Mouse (Mus musculus) hindbrain, embryonic 16.5 days (tissue): ENCODE measurements around the gene Slc37a1. TPM values are rescaled to one million over a fixed set of nuclear protein-coding genes. Genes with fewer than 3 reads are reported as not detected.
A peak's percentile ranks its signal among the peaks of the same experiment; 100 is the strongest.

Experiments
- ATAC-seq: fragments of 200-750 bp; cut with Nextera tagmentation; 2 replicates; pipeline ENCODE4 v1.8.0; 2017; ENCODE audit warnings: moderate TSS enrichment, moderate library complexity
- H3K27ac ChIP-seq: fragments of 300-500 bp; sonication (generic); 2 replicates; pipeline ENCODE4 v1.5.1; 2014; ENCODE audit warnings: low read depth, mild to moderate bottlenecking, control low read depth, low read length, moderate library complexity
- H3K27me3 ChIP-seq: fragments of 300-500 bp; sonication (generic); replicated peaks from 2 replicates; pipeline ENCODE4 v1.6.1; 2014; ENCODE audit warnings: low read length; ENCODE audit not compliant: control insufficient read depth, insufficient read depth
- H3K36me3 ChIP-seq: fragments of 300-500 bp; sonication (generic); 2 replicates; pipeline ENCODE4 v1.6.1; 2014; ENCODE audit warnings: mild to moderate bottlenecking, low read length, moderate library complexity, mixed read lengths; ENCODE audit not compliant: control insufficient read depth, insufficient read depth
- H3K4me1 ChIP-seq: fragments of 300-500 bp; sonication (generic); 2 replicates; pipeline ENCODE4 v1.6.1; 2014; ENCODE audit warnings: low read depth, low read length; ENCODE audit not compliant: control insufficient read depth, insufficient read depth
- H3K4me2 ChIP-seq: fragments of 300-500 bp; sonication (generic); 2 replicates; pipeline ENCODE4 v1.6.1; 2014; ENCODE audit warnings: mild to moderate bottlenecking, low read length, control low read depth, moderate library complexity
- H3K4me3 ChIP-seq: fragments of 300-500 bp; sonication (generic); 2 replicates; pipeline ENCODE4 v1.5.1; 2014; ENCODE audit warnings: mild to moderate bottlenecking, low read length, control low read depth, moderate library complexity
- H3K9ac ChIP-seq: fragments of 300-500 bp; sonication (generic); 2 replicates; pipeline ENCODE4 v1.6.1; 2014; ENCODE audit warnings: low read depth, mild to moderate bottlenecking, control low read depth, low read length, moderate library complexity
- H3K9me3 ChIP-seq: fragments of 300-500 bp; sonication (generic); 2 replicates; pipeline ENCODE4 v1.6.1; 2014; ENCODE audit warnings: mild to moderate bottlenecking, low read length, moderate library complexity; ENCODE audit not compliant: control insufficient read depth
- WGBS: fragments of 180-500 bp; shearing (Covaris S2); extraction: QIAGEN DNeasy Blood & Tissue Kit; methylation state at CpG from one replicate; pipeline ENCODE4 v1.1.7; 2014; 5-methylcytosine and 5-hydroxymethylcytosine counted together
- polyA plus RNA-seq: library from polyadenylated mRNA; unstranded; fragments of >200 nt; fragmentation: Nextera tagmentation; extraction: Ambion mirVana; gene quantifications from 2 replicates; pipeline ENCODE4 v1.2.1, GENCODE M21; 2015

The Slc37a1 gene
- polyA plus RNA-seq, 1 experiment from 2014 or later: 8.6 TPM

GRCm38 (mm10) chr17:31393811-31394210 lies 107.2 kb downstream of the Slc37a1 start:
- Histone ChIP-seq H3K9me3 (no peaks in the 10 kb centered on the region), H3K4me1 (peaks cover 13% of the 10 kb centered on the region), H3K4me3 (no peak overlapping the region), H3K36me3 (no peaks in the 10 kb centered on the region), H3K9ac (no peak overlapping the region), H3K27me3 (no peaks in the 10 kb centered on the region), H3K4me2 (no peak overlapping the region), H3K27ac (no peak overlapping the region)
- no peak for ATAC-seq
- WGBS: 75% methylated on average over 2 of the region's 2 CpGs

GRCm38 (mm10) chr17:31400294-31400693 lies 113.7 kb downstream of the Slc37a1 start:
- peak overlapping the region; percentile 5; the same call in 1 of the 2 replicates for H3K27ac ChIP-seq
- ATAC-seq: peak; percentile 19; the same call in 1 of the 2 replicates

More at GRCm38 (mm10) chr17:31400294-31400693, 113.7 kb downstream of the Slc37a1 start:
- Histone ChIP-seq H3K4me1 (peaks cover 7% of the 10 kb centered on the region), H3K9ac (no peak overlapping the region), H3K27me3 (no peaks in the 10 kb centered on the region), H3K4me2 (no peak overlapping the region), H3K36me3 (no peaks in the 10 kb centered on the region), H3K4me3 (no peak overlapping the region), H3K9me3 (no peaks in the 10 kb centered on the region)
- WGBS: 68% methylated on average over 6 of the region's 6 CpGs

Other genes starting within 250 kb of the Slc37a1 start
- 20.2 and 20.9 TPM in 2 replicates for gene Abcg1, start 229.1 kb upstream of the Slc37a1 start, polyA plus RNA-seq
- 0.94 and 1.1 TPM in 2 replicates for gene Tff3, start 157.1 kb upstream of the Slc37a1 start, polyA plus RNA-seq
- not detected in 2 replicates for gene Tff2, start 142.5 kb upstream of the Slc37a1 start, polyA plus RNA-seq
- gene Tff1, start 121.5 kb upstream of the Slc37a1 start, polyA plus RNA-seq: not detected in 2 replicates
- gene Tmprss3, start 87.8 kb upstream of the Slc37a1 start, polyA plus RNA-seq: not detected in 2 replicates
- gene Ubash3a, start 78.9 kb upstream of the Slc37a1 start, polyA plus RNA-seq: 0.15 TPM in 1 of 2 replicates, not detected in the other
- gene Rsph1, start 9.4 kb upstream of the Slc37a1 start, polyA plus RNA-seq: 6.4 and 8.8 TPM in 2 replicates
- gene Pde9a, start 99.4 kb downstream of the Slc37a1 start, polyA plus RNA-seq: 30.3 and 34.4 TPM in 2 replicates
- 38.1 and 41.2 TPM in 2 replicates for gene Wdr4, start 233.2 kb downstream of the Slc37a1 start, polyA plus RNA-seq
- 431 and 478 TPM in 2 replicates for gene Ndufv3, start 233.3 kb downstream of the Slc37a1 start, polyA plus RNA-seq